Mouse (Mus musculus) mouse embryonic stem cell (cell line): Measurements from ENCODE around the gene D1Pas1.

Source experiments
- in situ Hi-C, 2 experiments: fragments of 300-500 bp; cut with MboI; formaldehyde crosslinking; loops; 1 replicate in 1 of 2; 3 replicates in 1 of 2; pipeline ENCODE4 v1.14.3; 2019 to 2020; ENCODE audit warnings: low sequenced_read_pairs in 2 of 2, low pct_unique_long_range_greater_than_20kb in 1 of 2, mixed read lengths in 1 of 2; ENCODE audit not compliant: unreplicated experiment in 1 of 2

D1Pas1 gene

DNA sequence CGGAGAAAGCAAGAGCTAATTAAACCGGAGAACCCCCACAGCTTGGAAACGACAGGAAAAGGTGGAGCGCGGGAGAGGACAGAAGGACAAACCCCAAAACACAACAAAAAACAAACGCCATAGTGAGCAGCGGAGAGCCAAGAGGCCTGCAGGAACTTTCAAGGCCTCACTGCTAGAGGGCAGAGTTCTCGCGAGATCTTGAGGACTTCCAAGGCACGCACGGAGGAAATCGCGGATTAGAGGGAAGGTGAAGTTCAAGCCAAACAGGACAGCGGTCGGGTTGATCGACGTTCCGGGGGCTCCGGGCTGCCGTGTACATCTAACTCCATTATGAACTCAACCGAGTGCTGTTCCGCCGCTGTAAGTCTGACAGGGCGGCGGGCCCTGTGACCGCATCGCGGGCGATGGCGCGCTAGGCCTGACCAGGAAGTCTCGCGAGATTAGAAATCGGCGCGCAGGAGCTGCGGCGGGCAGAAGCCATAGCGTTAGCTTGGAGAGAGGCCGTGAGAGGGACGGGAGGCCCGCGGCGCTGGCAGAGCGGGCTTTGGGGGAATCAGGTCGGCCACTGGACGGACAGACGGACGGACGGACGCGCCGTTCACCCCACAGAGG, at the start of gene D1Pas1:
Gene D1Pas1 (plus strand): TSS at position 216 of the 612 bp plus-strand sequence.
- in situ Hi-C loops: no loop called here

GRCm38 (mm10) chr1:186922489-186923370, 44.5 kb upstream of the D1Pas1 start:
- in situ Hi-C loops: no loop called here

- in situ Hi-C loops: no loop called here
Observed at GRCm38 (mm10) chr1:186924027-186924426, 43.2 kb upstream of the D1Pas1 start.

- in situ Hi-C loops: no loop called here
Observed at GRCm38 (mm10) chr1:186925411-186925810, 41.8 kb upstream of the D1Pas1 start.

- in situ Hi-C loops: no loop called here
Observed at GRCm38 (mm10) chr1:186926316-186926949, 40.8 kb upstream of the D1Pas1 start.

DNA sequence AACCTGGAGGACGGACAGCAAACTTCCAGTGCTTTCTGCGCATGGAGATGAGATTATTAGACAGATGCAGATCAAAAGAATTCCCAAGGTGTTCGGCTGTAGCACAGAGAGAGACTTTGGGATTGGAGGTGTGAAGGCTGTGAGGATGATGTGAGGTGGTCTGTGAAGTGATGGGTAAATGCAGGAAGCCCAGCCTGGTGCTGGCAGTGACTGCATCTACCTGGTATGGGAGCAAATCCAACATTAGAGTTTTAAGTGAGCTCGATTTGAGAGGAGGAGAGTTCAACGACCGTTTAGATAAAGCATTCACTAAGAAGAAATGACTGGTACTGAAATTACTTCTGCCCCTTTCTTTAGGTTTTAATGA, 40.3 kb upstream of the D1Pas1 start:
- in situ Hi-C loops: no loop called here

GRCm38 (mm10) chr1:186927494-186927893, 39.7 kb upstream of the D1Pas1 start:
- in situ Hi-C loops: no loop called here

- in situ Hi-C loops: no loop called here
Observed at GRCm38 (mm10) chr1:186930160-186930887, 36.9 kb upstream of the D1Pas1 start.

DNA sequence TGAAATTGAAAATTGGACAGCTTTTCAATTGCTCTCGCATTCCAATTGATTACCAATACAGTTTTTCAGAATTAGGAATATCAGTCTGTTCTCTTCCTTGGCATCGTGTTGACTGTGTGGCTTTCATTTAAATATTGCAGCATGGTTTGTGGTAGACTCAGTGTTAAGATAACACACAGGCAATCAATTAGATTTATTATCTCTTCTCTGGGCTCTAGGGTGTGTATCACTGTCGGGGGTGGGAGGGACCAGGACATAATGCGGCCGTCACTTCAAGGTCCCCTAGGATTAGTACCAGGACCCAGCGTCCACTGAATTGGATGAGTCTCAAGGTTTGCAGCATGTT, 36.4 kb upstream of the D1Pas1 start:
- in situ Hi-C loops: no loop called here

DNA sequence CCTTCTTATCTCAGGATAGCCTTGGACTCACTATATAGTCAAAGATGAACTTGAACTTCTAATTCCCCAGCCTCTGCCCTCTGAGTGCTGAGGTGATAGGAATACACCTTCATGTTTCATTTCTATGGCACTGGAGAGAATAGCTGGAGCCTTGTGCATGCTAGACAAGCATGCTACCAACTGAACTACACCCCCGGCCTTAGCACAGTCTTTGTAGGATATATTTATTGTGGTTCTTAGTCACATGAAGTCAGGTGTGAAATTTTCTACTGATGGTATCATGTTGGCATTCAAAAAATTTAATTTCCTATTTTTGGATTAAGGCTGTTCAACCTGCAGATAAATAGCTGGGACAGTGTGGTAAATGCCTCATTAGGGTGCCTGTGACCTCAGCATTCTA, 33.0 kb upstream of the D1Pas1 start:
- in situ Hi-C loops: no loop called here

DNA sequence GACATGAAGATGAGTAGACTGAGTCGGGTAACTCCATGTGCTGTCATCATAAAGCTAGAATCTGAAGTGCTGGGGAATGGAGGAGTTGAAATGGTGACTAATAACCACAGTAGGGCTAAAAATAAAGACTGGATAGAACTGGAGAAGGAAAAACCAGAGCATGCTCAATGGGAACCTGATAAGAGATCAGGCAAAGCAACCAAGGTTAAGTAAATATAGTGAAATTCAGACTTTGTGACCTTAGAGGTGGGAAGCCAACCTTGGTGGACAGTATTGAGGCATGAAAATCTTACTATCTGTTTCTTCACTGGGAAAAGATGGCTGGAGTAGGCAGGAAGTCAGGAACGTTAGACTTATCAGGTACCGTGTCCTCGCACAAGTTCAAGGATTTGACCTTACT, 14.8 kb upstream of the D1Pas1 start:
- in situ Hi-C loops: loop anchor here (10.0 kb wide), 2 partner anchors 118 to 128 kb away; no protein-coding TSS in a partner anchor

- in situ Hi-C loops: loop anchor here (10.0 kb wide), 2 partner anchors 120 to 130 kb away; no protein-coding TSS in a partner anchor
Observed at GRCm38 (mm10) chr1:186954591-186954990, 12.6 kb upstream of the D1Pas1 start.

DNA sequence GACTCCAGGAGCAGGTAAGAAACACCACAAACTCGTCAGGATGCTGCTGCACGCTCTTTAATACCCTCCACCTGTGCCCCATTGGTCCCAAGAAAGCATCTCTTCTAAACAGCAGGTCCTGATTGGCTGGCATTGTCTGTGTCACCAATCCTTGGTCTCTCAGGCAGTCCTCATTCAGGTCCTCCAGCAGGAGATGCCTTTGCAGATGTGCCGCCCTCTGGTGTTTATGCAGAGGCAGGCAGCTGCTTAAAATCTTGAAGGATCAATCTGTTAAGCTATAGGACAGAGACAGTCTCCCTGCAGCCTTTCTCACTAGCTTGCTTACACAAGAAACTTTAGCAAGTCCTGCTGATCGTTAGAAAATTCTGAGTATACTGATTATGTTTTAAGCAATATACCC, 7.8 kb upstream of the D1Pas1 start:
- in situ Hi-C loops: loop anchor here (10.0 kb wide), 2 partner anchors 125 to 135 kb away; no protein-coding TSS in a partner anchor

DNA sequence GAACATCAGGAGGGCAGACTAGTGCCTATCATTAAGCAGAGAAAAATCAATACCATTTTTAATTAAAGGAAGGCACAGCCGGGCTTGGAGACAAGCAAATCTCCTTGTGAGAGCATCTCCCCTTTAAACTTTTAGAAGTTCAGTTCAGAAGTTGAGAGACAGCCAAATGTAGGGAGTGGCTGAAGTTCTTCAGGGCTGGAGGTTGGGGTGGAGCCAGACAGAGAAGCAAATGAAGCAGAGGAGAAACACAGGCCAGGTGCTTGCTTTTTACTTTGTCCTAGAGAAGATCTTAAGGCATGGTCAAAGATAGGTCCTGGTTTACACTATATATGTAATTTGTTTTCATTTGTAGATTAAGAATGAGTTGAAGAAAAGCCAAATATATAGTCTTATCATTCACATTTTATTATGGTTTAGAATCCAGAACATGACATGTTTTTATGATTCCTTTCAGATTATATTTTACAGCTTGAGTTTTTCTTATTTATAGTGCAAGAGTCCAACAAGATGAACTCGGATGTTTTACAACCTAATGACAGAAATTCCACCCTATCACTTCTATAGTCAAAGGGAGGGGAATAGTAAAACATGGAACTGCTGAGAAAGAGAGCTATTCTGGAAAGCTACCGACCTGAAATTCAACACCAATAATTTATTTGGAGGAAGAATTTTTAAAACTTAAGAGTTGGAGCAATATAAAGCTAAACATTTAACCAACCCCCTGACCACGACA, 2.9 kb upstream of the D1Pas1 start:
- in situ Hi-C loops: no loop called here

DNA sequence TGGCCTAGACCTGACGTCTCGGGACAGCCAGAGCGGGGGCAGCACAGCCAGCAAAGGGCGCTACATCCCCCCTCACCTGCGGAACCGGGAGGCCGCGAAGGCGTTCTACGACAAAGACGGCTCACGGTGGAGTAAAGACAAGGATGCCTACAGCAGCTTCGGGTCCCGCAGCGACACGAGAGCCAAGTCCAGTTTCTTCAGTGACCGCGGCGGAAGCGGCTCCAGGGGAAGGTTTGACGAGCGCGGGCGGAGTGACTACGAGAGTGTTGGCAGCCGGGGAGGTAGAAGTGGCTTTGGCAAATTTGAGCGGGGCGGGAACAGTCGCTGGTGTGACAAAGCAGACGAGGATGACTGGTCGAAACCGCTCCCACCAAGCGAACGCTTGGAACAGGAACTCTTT, 710 bp downstream of the D1Pas1 start:
- in situ Hi-C loops: no loop called here

DNA sequence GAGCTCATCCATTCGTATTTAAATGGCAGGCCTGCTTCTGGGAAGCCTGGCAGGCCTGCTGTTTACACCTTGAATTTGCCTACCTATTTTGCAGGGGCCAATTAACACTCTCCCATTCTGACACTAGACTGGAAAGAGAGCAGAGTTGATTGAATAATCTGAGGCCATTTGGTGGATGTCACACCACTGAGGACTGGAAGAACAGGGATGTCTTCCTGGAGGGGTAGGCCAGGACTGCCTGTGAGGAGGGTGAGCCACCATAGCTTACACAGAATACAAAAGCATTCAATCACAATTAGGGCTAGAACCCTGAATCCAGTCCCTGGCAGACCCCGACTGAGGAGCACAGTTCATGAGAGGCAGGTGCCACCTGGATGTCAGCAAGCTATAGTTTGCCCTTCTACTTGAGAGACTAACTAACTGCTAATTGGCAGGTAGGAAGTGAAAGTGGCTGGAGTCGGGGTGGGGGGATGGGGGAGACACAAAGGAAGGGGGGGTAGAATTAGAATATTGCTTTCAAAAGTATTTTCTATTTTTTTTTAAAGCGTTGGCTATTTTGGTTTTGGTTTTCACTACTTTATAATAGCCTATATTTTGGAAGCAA, 9.8 kb downstream of the D1Pas1 start:
- in situ Hi-C loops: no loop called here

DNA sequence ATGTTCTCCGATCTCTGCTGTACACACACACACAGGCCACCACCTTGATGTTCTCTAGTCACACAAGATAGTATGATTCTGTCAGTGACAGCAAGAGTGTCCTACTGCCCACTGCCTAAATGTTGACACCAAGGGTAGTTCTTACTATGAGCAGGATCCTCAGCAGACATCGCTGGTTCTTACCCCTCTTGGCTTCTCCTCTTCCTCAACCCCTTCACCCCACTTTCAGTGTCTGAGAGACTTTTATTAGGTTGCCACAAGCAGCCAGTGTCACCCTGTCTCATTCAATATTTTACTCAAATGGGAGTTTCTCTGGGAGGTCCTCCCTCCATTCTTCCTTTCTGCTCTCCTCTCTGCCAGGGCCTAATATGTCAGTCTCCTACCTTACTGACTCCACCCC, 10.6 kb downstream of the D1Pas1 start:
- in situ Hi-C loops: no loop called here

DNA sequence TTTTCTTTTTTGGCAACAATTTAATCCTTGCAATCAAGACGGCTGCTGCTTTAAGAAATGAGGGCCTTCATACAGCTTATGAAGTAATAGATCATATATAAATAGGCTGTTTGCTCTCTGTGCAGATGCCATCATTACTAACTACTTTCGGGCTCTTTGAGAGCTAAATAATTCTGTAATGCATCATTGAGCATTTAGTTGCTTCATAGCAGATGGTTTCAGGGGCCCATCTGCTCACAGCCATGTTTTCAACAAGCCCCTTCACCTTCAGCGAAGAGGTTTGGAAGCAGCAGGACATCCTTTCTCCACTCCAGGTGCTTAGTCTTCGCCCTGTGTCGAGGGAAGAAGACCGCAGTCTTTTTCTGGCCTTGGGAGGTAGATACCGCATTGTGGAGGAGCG, 12.2 kb downstream of the D1Pas1 start:
- in situ Hi-C loops: no loop called here
